Mouse (Mus musculus): ENCODE measurements around the gene Mtif3.

DNA sequence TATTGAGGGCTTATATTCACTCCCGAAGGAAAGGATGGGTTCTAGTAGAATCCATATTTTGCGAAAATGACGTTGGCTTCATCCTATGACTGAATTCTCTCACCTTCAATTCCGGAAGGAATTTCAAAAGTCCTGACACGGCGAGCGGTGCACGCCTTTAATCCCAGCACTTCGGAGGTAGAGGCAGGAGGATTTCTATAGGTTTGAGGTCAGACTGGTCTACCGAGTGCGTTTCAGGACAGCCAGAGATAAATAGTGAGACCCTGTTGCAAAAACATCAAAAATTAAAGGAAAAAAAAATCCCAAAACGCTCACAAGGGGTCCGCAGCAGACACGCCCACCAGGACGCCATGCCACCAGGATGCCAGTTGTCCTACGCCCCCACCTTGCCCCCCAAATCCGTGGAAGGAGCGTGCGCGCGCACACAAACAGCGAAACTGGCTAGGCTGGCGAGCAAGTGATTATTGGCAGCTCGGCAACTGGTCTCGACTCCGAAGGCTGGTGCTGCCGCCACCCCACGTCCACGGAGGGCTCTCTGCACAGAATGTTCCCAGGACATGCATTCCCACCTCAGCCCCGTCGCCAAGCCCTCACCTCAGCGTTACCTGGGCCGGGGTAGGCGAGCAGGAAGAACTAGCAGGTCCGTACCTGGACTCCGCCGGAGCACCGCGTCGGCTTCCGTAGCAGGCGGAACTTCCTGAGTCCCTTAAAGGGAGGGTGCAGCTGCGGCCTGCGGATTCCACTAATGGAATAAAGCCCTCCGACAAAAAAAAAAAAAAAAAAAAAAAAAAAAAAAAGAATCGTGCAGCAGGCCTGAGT is at the start of gene Mtif3:
- no peak for TF ChIP-seq CTCF (IDR thresholded peaks at IDR 0.05; ENCODE audit: control insufficient read depth, insufficient read depth, insufficient read length)
- TF ChIP-seq MYOG (IDR thresholded peaks at IDR 0.05; ENCODE audit: control insufficient read depth, extremely low read depth, insufficient read length), result no peak

All from C2C12 (cell line).